Mouse (Mus musculus) adrenal gland, adult 2 months (tissue): ENCODE measurements around the gene Hspa1l. TPM values are rescaled to one million over a fixed set of nuclear protein-coding genes. Genes with fewer than 3 reads are reported as not detected.

Experiments used
- DNase-seq: peaks from one replicate; pipeline ENCODE4 v3.0.0; 2021
- polyA plus RNA-seq: library from polyadenylated mRNA; depleted of rRNA; stranded (reverse); fragments of >200 nt; gene quantifications from 2 replicates; pipeline ENCODE4 v1.2.3, GENCODE M21; 2012; rRNA removed
- total RNA-seq, 2 experiments: library from RNA; stranded (reverse); gene quantifications; 2 replicates each; pipeline ENCODE4 v1.2.3; 2021

Gene Hspa1l
- total and polyA plus RNA-seq, 3 experiments: 0.11 to 0.29 (median 0.28) TPM

- no peak for DNase-seq
Measured at GRCm38 (mm10) chr17:35024261-35024660, 51.8 kb downstream of the Hspa1l start.

GRCm38 (mm10) chr17:35024691-35025488 is 52.4 kb downstream of the Hspa1l start:
- no peak for DNase-seq

- no peak for DNase-seq
Measured at GRCm38 (mm10) chr17:35026206-35026605, 53.7 kb downstream of the Hspa1l start.

- DNase-seq: no peak
Measured at GRCm38 (mm10) chr17:35027277-35028068, 55.0 kb downstream of the Hspa1l start, which contains the start of gene Sapcd1. Gene Sapcd1, minus strand, starts transcription at chr17:35028016.

- no peak for DNase-seq
Measured at GRCm38 (mm10) chr17:35028315-35028714, 55.8 kb downstream of the Hspa1l start.

Other genes starting within 250 kb of the Hspa1l start
Only the 30 nearest of the 43 such genes appear.
- gene Stk19, start 135.8 kb upstream of the Hspa1l start, total RNA-seq: 10 to 100 TPM; 38.5 to 55.1 TPM
- gene Stk19, start 135.8 kb upstream of the Hspa1l start, polyA plus RNA-seq: 139 and 176 TPM in 2 replicates
- 100 to 1,000 TPM in 1 of 2 experiments, 10 to 100 TPM in 1; 47.0 to 126 TPM for gene Dxo, start 135.7 kb upstream of the Hspa1l start, total RNA-seq
- gene Dxo, start 135.7 kb upstream of the Hspa1l start, polyA plus RNA-seq: 82.7 and 107 TPM in 2 replicates
- 10 to 100 TPM; 62.1 to 65.8 TPM for gene Skiv2l, start 122.5 kb upstream of the Hspa1l start, total RNA-seq
- gene Skiv2l, start 122.5 kb upstream of the Hspa1l start, polyA plus RNA-seq: 105 and 112 TPM in 2 replicates
- gene Nelfe, start 122.3 kb upstream of the Hspa1l start, total RNA-seq: 10 to 100 TPM; 55.5 to 67.6 TPM
- gene Nelfe, start 122.3 kb upstream of the Hspa1l start, polyA plus RNA-seq: 22.8 and 31.5 TPM in 2 replicates
- gene Cfb, start 110.2 kb upstream of the Hspa1l start, total RNA-seq: 10 to 100 TPM; 18.4 to 29.0 TPM
- gene Cfb, start 110.2 kb upstream of the Hspa1l start, polyA plus RNA-seq: 4.6 and 7.9 TPM in 2 replicates
- 10 to 100 TPM; 10.8 to 16.1 TPM for gene Zbtb12, start 93.2 kb upstream of the Hspa1l start, total RNA-seq
- 18.7 and 21.5 TPM in 2 replicates for gene Zbtb12, start 93.2 kb upstream of the Hspa1l start, polyA plus RNA-seq
- gene Gm20547, start 90.7 kb upstream of the Hspa1l start, total RNA-seq: not detected
- 0.04 TPM in 1 of 2 replicates, not detected in the other for gene Gm20547, start 90.7 kb upstream of the Hspa1l start, polyA plus RNA-seq
- gene C2, start 74.4 kb upstream of the Hspa1l start, total RNA-seq: 100 to 1,000 TPM in 1 of 2 experiments, 10 to 100 TPM in 1; 81.4 to 105 TPM
- 70.7 and 71.5 TPM in 2 replicates for gene C2, start 74.4 kb upstream of the Hspa1l start, polyA plus RNA-seq
- 100 to 1,000 TPM; 115 to 131 TPM for gene Ehmt2, start 74.2 kb upstream of the Hspa1l start, total RNA-seq
- 387 and 452 TPM in 2 replicates for gene Ehmt2, start 74.2 kb upstream of the Hspa1l start, polyA plus RNA-seq
- 1 to 10 TPM in 1 of 2 experiments, under 1 TPM in 1; 0.92 to 1.9 TPM for gene Slc44a4, start 58.2 kb upstream of the Hspa1l start, total RNA-seq
- 0.33 and 0.50 TPM in 2 replicates for gene Slc44a4, start 58.2 kb upstream of the Hspa1l start, polyA plus RNA-seq
- gene Neu1, start 41.5 kb upstream of the Hspa1l start, total RNA-seq: 10 to 100 TPM; 24.0 to 25.3 TPM
- gene Neu1, start 41.5 kb upstream of the Hspa1l start, polyA plus RNA-seq: 47.2 and 52.8 TPM in 2 replicates
- 100 to 1,000 TPM in 1 of 2 experiments, 10 to 100 TPM in 1; 36.3 to 634 TPM for gene Hspa1b, start 13.5 kb upstream of the Hspa1l start, total RNA-seq
- gene Hspa1b, start 13.5 kb upstream of the Hspa1l start, polyA plus RNA-seq: 48.4 and 85.4 TPM in 2 replicates
- gene Gm20481, start 2.8 kb upstream of the Hspa1l start, total RNA-seq: under 1 TPM in 1 of 2 experiments, not detected in 1; 0.58 TPM
- gene Gm20481, start 2.8 kb upstream of the Hspa1l start, polyA plus RNA-seq: 1.1 and 1.2 TPM in 2 replicates
- gene Hspa1a, start 547 bp upstream of the Hspa1l start, total RNA-seq: 100 to 1,000 TPM in 1 of 2 experiments, 10 to 100 TPM in 1; 16.3 to 253 TPM
- gene Hspa1a, start 547 bp upstream of the Hspa1l start, polyA plus RNA-seq: 37.1 and 55.2 TPM in 2 replicates
- gene Lsm2, start 9.2 kb downstream of the Hspa1l start, total RNA-seq: 10 to 100 TPM; 32.9 to 45.8 TPM
- 82.4 and 84.8 TPM in 2 replicates for gene Lsm2, start 9.2 kb downstream of the Hspa1l start, polyA plus RNA-seq
- gene Vars, start 28.3 kb downstream of the Hspa1l start, total RNA-seq: 10 to 100 TPM; 57.9 to 60.2 TPM
- gene Vars, start 28.3 kb downstream of the Hspa1l start, polyA plus RNA-seq: 178 and 214 TPM in 2 replicates
- under 1 TPM; 0.26 to 0.55 TPM for gene Vwa7, start 43.9 kb downstream of the Hspa1l start, total RNA-seq
- gene Vwa7, start 43.9 kb downstream of the Hspa1l start, polyA plus RNA-seq: 0.97 and 1.8 TPM in 2 replicates
- under 1 TPM in 1 of 2 experiments, not detected in 1; 0.79 TPM for gene Sapcd1, start 55.3 kb downstream of the Hspa1l start, total RNA-seq
- 0.83 and 2.0 TPM in 2 replicates for gene Sapcd1, start 55.3 kb downstream of the Hspa1l start, polyA plus RNA-seq
- under 1 TPM; 0.75 to 0.93 TPM for gene Msh5, start 74.0 kb downstream of the Hspa1l start, total RNA-seq
- gene Msh5, start 74.0 kb downstream of the Hspa1l start, polyA plus RNA-seq: 1.3 and 1.7 TPM in 2 replicates
- gene Clic1, start 77.3 kb downstream of the Hspa1l start, total RNA-seq: 100 to 1,000 TPM in 1 of 2 experiments, 10 to 100 TPM in 1; 80.8 to 136 TPM
- 62.2 and 64.1 TPM in 2 replicates for gene Clic1, start 77.3 kb downstream of the Hspa1l start, polyA plus RNA-seq
- 10 to 100 TPM in 1 of 2 experiments, 1 to 10 TPM in 1; 7.2 to 26.6 TPM for gene Ddah2, start 86.3 kb downstream of the Hspa1l start, total RNA-seq
- 25.9 and 35.6 TPM in 2 replicates for gene Ddah2, start 86.3 kb downstream of the Hspa1l start, polyA plus RNA-seq
- not detected for gene Ly6g6c, start 92.7 kb downstream of the Hspa1l start, total RNA-seq
- gene Ly6g6c, start 92.7 kb downstream of the Hspa1l start, polyA plus RNA-seq: not detected in 2 replicates
- not detected for gene Mpig6b, start 93.5 kb downstream of the Hspa1l start, total RNA-seq
- gene Mpig6b, start 93.5 kb downstream of the Hspa1l start, polyA plus RNA-seq: 0.06 TPM in 1 of 2 replicates, not detected in the other
- gene Ly6g6e, start 104.2 kb downstream of the Hspa1l start, total RNA-seq: not detected
- 0.21 and 0.34 TPM in 2 replicates for gene Ly6g6e, start 104.2 kb downstream of the Hspa1l start, polyA plus RNA-seq
- under 1 TPM in 1 of 2 experiments, not detected in 1; 0.45 TPM for gene Ly6g6d, start 105.4 kb downstream of the Hspa1l start, total RNA-seq
- gene Ly6g6d, start 105.4 kb downstream of the Hspa1l start, polyA plus RNA-seq: 0.57 and 1.1 TPM in 2 replicates
- not detected for gene Ly6g6f, start 112.9 kb downstream of the Hspa1l start, total RNA-seq
- not detected in 2 replicates for gene Ly6g6f, start 112.9 kb downstream of the Hspa1l start, polyA plus RNA-seq
- 10 to 100 TPM; 71.8 to 95.8 TPM for gene Abhd16a, start 116.6 kb downstream of the Hspa1l start, total RNA-seq
- 219 and 291 TPM in 2 replicates for gene Abhd16a, start 116.6 kb downstream of the Hspa1l start, polyA plus RNA-seq
- not detected for gene Ly6g5c, start 135.6 kb downstream of the Hspa1l start, total RNA-seq
- not detected in 2 replicates for gene Ly6g5c, start 135.6 kb downstream of the Hspa1l start, polyA plus RNA-seq
- under 1 TPM; 0.23 to 0.35 TPM for gene Ly6g5b, start 142.7 kb downstream of the Hspa1l start, total RNA-seq
- 0.42 and 0.52 TPM in 2 replicates for gene Ly6g5b, start 142.7 kb downstream of the Hspa1l start, polyA plus RNA-seq
- 10 to 100 TPM; 12.4 to 12.8 TPM for gene Gpank1, start 148.8 kb downstream of the Hspa1l start, total RNA-seq
- 13.3 and 15.8 TPM in 2 replicates for gene Gpank1, start 148.8 kb downstream of the Hspa1l start, polyA plus RNA-seq